Mouse (Mus musculus) c-Kit-negative CD71-positive TER-119-positive erythroid progenitor cells, embryonic 14.5 days (primary cell): Measurements from ENCODE around the gene Sept9.

Source experiments
- DNase-seq: peaks from one replicate; pipeline ENCODE4 v3.0.0-alpha.2; 2013; ENCODE audit warnings: low read depth, low spot score

Gene Sept9

DNA sequence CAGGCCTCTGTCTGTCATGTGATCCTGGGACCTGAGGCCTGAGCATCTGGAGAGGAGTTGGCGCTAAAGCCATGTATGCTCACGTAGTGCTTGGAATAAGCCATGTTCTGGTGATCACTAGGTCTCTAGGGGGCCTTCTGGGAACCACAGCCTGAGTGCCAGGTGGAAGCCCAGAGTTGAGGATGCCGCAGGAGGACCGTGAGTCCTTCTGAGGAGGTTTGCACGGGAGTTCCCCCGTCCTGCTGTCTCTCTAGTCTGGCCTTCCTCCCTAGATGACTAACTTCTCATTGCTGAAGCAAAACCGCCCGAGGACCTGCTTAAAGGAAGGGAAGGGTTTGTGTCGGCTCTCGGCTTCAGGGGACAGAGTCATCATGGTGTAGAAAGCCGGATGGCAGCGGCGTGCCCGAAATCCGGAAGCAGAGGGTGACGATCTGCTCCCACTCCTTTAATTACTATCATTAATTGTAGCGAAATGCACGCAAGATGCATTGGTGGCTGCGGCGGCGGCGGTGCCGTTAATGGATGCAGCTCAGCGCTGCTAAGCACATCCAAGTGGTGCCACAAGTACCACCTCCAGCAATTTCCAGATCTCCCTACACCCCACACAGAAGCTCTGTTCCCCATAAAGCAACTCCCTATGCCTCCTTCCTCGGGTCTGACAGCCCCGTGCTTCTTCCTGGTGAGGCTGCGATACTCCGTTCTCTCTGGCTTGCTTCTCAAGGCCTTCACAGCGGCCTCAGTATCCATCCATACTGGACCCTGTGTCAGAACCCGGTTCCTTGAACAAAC lies 92.0 kb downstream of the Sept9 start:
- no peak for DNase-seq

DNA sequence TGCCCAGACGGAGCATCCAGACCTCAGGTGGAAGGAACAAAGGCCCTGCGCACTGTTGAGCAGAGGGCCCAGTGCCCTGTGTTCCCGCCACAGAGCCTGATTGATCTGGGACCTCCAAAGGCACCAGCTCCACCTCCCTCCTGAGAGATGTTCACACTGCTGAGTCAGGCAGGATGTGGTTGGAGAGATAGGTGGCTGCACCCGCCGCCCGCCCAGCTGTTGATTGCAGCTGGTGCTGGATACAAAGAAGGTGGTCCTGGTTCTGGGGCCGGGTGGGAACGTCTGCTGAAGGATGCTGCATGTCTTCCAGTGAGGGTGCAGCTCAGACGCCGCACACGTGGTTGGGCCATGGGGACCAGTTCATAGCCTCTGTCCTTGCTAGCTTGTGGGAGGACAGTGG lies 93.0 kb downstream of the Sept9 start:
- no peak for DNase-seq

DNA sequence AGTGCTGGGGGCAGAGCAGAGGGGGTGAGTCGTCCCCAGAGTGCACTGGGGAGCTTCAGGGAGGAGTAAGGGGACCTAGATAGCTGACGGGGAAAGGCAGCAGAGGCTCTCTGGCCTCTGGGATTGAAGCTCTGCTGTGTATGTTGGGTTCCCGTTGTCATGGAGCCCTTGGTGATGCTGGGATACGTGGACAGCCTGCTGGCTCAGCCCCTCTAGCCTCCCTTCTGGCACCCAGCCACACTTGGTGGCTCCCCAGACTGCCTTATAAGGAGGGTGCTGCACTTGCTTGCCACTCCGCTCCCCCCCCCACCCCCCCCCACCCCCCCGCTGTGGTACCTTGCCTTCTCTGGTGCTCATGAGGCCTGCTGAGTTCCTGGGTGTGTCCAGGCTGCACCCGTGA lies 95.8 kb downstream of the Sept9 start:
- DNase-seq, result no peak

GRCm38 (mm10) chr11:117296116-117296499 lies 96.6 kb downstream of the Sept9 start:
- no peak for DNase-seq

- no peak for DNase-seq
These were observed 97.2 kb downstream of the Sept9 start for GRCm38 (mm10) chr11:117296500-117297189.

DNA sequence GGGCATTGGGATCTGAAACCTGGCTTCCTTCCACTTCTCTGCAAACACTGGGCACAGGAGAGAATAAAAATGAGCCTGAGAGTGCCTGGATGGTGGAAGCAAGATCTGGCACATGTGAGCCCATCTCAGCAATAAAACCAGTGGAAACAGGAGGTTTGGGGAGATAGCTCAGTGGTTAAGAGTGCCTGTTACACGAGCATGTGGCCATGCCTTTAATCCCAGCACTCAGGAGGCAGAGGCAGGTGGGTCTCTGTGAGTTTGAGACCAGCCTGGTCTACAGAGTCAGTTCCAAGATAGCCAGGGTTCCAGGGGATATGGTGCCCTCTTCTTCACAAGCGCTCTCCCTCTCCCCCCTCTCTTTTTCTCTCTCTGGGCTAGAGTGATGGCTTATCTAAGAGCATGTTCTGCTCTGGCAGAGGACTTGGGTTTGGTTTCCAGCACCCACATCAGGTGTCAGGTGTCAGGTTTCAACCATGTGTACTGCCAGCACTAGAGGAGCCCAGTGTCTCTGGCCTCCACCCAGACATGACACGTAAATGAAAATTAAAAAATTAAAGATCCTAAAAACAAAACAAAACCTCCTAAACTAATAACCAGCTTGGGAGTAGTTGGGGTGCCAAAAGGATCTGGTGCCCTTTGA lies 97.8 kb downstream of the Sept9 start:
- no peak for DNase-seq

DNA sequence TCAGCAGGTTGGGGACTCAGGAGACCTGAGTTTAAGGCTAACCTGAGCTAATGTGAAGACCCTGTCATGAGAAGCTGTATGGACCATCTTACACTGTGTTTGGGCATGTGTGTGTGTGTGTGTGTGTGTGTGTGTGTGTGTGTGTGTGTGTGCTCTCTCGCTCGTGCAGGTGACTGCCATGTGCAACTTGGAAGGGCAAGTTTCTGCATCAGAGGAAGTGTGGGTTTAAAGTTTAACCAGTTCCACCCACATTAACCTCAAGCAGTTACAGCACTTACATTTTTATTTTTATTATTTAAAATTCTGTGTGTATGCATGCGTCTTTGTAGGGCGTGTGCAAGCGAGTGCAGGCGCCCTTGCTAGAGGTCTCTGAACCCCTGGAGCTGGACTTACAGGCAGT lies 100.3 kb downstream of the Sept9 start:
- DNase-seq, result no peak

- no peak for DNase-seq
These were observed 101.3 kb downstream of the Sept9 start for GRCm38 (mm10) chr11:117300809-117301208.

DNA sequence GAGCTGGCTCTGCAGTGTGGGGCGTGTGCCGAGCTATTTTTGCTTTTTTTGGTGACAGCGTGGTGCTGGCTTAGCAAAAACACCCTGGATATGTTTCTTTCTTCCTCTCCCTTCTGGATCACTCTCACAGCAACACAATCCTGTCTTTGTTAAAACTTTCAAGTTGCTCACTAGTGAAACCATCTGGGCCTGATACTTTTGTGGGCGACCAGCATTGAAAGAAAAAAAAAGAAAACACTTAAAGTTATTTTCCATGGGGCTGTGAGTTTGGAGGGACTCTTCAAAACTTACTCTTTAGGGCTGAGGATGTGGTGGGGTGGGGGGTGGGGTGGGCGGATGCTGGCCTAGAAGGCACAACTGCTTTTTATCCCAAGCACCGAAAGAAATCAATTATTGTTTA lies 102.3 kb downstream of the Sept9 start:
- no peak for DNase-seq

- DNase-seq, result no peak
These were observed 102.9 kb downstream of the Sept9 start for GRCm38 (mm10) chr11:117302371-117302770.

- DNase-seq, result no peak
These were observed 106.2 kb downstream of the Sept9 start for GRCm38 (mm10) chr11:117305509-117306188.

GRCm38 (mm10) chr11:117306311-117307088 lies 107.0 kb downstream of the Sept9 start:
- no peak for DNase-seq

GRCm38 (mm10) chr11:117307895-117308786 lies 108.7 kb downstream of the Sept9 start:
- no peak for DNase-seq

- no peak for DNase-seq
These were observed 109.9 kb downstream of the Sept9 start for GRCm38 (mm10) chr11:117309108-117309917.

- no peak for DNase-seq
These were observed 110.4 kb downstream of the Sept9 start for GRCm38 (mm10) chr11:117309918-117310287.

DNA sequence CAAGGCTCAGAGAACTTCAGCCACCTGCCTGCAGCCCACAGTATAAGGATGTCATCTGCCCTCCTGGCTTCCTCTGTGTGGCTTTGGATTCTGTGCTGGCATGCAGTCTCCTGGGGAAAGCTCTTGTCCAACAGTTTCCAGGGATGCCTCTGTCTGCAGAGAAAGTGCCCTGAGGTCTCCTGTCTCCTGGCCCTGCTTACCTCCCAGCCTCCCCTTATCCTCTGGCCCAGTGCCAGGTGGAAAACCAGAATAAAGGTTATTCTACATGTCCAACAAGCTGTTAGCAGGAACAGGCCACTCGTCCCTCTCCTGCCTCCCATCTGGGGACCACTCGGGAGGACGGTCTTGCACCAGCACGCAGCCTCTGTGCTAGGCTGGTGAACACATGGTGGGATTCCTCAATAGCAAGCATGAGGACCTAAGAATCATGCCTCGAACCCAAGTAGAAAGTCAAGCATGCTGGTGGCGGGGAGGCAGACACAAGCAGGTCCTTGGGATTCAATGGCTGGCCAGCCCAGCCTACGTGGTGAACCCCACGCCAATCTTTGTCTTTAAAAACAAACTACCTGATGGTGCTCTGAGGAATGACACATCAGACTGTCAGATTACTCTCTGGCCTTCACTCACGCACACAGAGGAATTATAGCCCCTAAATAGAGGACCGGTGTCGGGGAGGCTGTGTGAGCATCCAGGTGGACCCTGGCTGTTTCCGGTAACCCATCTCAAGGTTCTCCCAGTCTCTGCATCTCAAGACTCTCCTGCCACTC lies 111.1 kb downstream of the Sept9 start:
- no peak for DNase-seq

DNA sequence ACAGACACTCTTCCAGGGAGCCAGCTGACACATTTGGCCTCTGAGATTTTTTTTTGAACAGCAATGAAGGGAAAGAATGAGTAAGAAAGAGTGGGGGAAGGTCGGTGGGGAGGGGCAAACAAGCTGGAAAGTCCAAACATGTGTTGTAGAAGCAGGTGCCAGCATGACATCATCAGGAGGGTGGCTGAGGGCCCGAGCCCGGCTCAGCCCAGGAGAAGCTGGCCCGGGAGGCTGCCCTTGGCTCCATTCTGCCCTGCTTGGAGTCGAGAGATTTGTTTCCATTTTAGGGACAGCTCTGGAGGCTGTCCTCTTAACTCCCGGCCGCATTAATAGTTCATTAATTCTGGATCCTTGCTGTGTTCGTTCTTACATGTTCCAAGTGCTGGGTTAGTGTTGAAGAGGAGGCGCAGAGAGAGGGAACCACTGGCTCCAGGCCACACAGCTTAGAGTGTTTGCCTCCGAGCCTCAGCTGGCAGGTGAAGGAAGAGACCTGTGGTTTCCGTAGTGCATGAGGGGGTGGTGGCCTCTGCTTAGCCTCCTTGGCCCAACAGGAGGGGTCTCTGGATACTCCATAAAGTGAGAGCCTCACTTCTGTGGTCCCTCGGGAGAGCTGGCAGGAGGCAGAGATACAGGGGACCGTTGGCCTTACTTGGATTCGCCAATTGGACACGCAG lies 111.8 kb downstream of the Sept9 start:
- no peak for DNase-seq
